Mouse (Mus musculus) heart, embryonic 13.5 days (tissue): ENCODE measurements around the gene Thada. TPM values are rescaled to one million over a fixed set of nuclear protein-coding genes. Genes with fewer than 3 reads are reported as not detected.
"Not testable (repeated sequence)": the region's sequence is repeated elsewhere in the genome, so short reads cannot be mapped to it uniquely, and the experiment has no call there.

Experiments
- ATAC-seq: fragments of 200-750 bp; cut with Nextera tagmentation; 2 replicates; pipeline ENCODE4 v1.8.0; 2017; ENCODE audit warnings: moderate TSS enrichment; ENCODE audit not compliant: insufficient number of reproducible peaks, low FRiP score, low TSS enrichment; ENCODE audit errors: extremely low read depth
- H3K27ac ChIP-seq: fragments of 300-500 bp; sonication (generic); replicated peaks from 2 replicates; pipeline ENCODE4 v1.5.1; 2015; ENCODE audit warnings: moderate library complexity, mild to moderate bottlenecking, inconsistent platforms
- H3K27me3 ChIP-seq: fragments of 300-500 bp; sonication (generic); replicated peaks from 2 replicates; pipeline ENCODE4 v1.6.1; 2015; ENCODE audit warnings: mild to moderate bottlenecking, inconsistent platforms
- H3K36me3 ChIP-seq: fragments of 300-500 bp; sonication (generic); 2 replicates; pipeline ENCODE4 v1.6.1; 2015; ENCODE audit warnings: mild to moderate bottlenecking, inconsistent platforms
- H3K4me1 ChIP-seq: fragments of 300-500 bp; sonication (generic); 2 replicates; pipeline ENCODE4 v1.6.1; 2015; ENCODE audit warnings: inconsistent platforms
- H3K4me2 ChIP-seq: fragments of 300-500 bp; sonication (generic); 2 replicates; pipeline ENCODE4 v1.6.1; 2015; ENCODE audit warnings: inconsistent platforms, mild to moderate bottlenecking, moderate library complexity
- H3K4me3 ChIP-seq: fragments of 300-500 bp; sonication (generic); 2 replicates; pipeline ENCODE4 v1.5.1; 2015; ENCODE audit warnings: moderate library complexity, mild to moderate bottlenecking, inconsistent platforms
- H3K9ac ChIP-seq: fragments of 300-500 bp; sonication (generic); 2 replicates; pipeline ENCODE4 v1.6.1; 2015; ENCODE audit warnings: inconsistent platforms, mild to moderate bottlenecking, moderate library complexity
- H3K9me3 ChIP-seq: fragments of 300-500 bp; sonication (generic); 2 replicates; pipeline ENCODE4 v1.6.1; 2016; ENCODE audit warnings: inconsistent platforms
- WGBS: fragments of 180-500 bp; shearing (Covaris S2); methylation state at CpG from one replicate; pipeline ENCODE4 v1.1.7; 2015; ENCODE audit warnings: mixed read lengths; 5-methylcytosine and 5-hydroxymethylcytosine counted together
- polyA plus RNA-seq: library from polyadenylated mRNA; unstranded; fragments of >200 nt; fragmentation: Nextera tagmentation; extraction: Ambion mirVana; gene quantifications from 2 replicates; pipeline ENCODE4 v1.2.1, GENCODE M21; 2015

The Thada gene
- polyA plus RNA-seq, 1 experiment from 2014 or later, result 4.6 TPM

DNA sequence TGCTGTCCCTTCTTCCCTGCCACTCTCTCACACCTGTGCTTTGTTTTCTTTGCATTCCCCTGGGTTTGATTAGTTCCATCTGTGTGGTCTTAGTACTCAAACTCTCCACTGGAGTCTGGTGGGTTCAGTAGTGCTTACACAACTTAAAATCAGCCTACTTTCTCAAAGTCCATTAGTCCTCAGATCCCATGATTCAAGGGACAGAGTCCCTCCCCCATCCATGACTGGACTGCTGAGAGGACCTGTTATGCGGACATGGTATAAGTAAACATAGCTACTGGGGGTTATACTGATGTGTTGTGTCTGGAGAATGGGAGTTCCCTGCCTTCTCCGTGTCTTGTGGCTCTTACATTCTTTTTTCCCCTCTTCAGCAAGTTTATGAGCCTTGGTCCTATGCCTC lies 237.8 kb downstream of the Thada start:
- Histone ChIP-seq H3K4me3 (no peak overlapping the region), H3K9ac (no peak overlapping the region), H3K4me1 (peaks cover 17% of the 10 kb centered on the region), H3K27me3 (no peaks in the 10 kb centered on the region), H3K9me3 (no peaks in the 10 kb centered on the region), H3K36me3 (peaks cover 62% of the 10 kb centered on the region), H3K4me2 (no peak overlapping the region), H3K27ac (no peak overlapping the region)
- no peak for ATAC-seq
- WGBS, result 84% methylated on average over 2 of the region's 2 CpGs

DNA sequence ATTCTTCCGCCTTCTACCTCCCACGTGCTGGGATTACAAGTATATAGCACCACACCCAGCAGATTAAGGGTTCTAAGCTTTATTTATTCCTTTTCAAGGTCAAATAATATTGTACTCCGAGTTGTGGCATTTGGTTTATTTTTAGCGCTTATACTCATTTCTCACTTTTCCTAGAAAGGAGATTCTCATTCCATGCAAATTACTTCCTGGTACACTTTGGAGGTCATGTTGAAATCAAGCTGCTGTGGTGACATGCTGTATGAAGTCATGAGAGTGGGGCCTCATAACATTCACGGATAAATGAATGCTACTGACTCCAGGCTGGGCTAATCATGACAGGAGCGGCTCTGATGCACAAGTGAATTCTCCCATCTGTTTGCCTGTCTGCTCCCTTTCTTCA lies 239.3 kb downstream of the Thada start:
- WGBS, result 57% methylated on average over 6 of the region's 6 CpGs
- Histone ChIP-seq H3K27me3 (no peaks in the 10 kb centered on the region), H3K9ac (no peak overlapping the region), H3K4me2 (no peak overlapping the region), H3K9me3 (no peaks in the 10 kb centered on the region), H3K36me3 (peaks cover 68% of the 10 kb centered on the region), H3K4me1 (peaks cover 17% of the 10 kb centered on the region), H3K27ac (peak overlapping the region; percentile 39; the same call in 1 of the 2 replicates), H3K4me3 (no peak overlapping the region)
- no peak for ATAC-seq

DNA sequence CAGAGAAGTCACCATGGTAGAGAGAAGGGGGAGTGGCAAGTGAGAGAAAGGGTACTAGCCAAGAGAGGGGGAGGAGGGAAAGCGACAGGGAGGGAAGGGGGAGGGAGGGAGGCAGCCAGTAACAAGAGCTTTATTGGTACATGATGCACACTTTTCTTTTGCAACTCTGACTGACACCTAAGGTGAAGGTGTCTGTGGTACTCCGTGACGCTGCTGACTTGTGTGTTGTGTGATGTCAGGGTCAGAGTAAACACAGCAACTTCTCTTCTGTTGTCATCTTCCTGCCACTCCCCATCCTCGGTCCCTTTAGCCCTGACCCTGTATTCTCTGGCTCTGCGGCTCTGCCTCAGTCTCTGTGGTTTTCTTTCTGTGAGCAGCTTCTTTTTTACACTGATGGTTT lies 239.8 kb downstream of the Thada start:
- WGBS, result 68% methylated on average over 5 of the region's 5 CpGs
- Histone ChIP-seq H3K36me3 (peaks cover 73% of the 10 kb centered on the region), H3K27me3 (no peaks in the 10 kb centered on the region), H3K4me3 (no peak overlapping the region), H3K4me2 (no peak overlapping the region), H3K9me3 (no peaks in the 10 kb centered on the region), H3K9ac (no peak overlapping the region), H3K27ac (0 out of 2 replicates have a peak overlapping the region, but pooled peaks have one; percentile 34), H3K4me1 (peaks cover 17% of the 10 kb centered on the region)
- no peak for ATAC-seq

DNA sequence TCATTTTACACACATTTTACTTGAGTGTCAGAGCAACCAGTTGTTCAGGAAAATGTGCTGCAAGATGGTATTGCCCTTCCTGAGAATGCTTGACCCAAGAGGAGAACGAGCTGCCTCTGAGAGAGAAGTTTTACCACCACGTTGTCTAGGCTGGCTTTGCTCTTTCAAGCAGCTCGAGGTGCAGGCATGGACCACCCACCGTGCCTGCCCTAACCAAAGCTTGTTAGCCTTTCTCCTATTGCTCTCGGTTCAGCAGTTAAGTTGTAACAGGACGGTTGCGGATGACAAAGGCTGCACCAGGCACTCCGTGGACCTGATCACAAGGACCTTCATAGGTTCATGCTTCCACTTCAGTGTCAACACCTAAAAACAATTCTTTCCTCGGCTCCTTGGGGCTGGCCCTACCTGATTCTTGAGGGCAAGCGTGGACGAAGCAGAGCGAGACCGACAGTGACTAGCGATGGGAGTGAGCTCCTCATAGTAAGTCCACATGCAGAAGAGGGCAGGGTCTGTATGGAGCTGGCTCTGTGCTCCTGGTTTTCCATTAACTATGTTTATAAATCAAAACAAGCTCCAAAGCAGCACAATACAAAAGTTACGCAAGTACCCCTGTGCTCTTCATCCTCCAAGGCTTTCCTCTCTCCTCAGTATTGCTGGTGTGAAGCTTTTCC lies 241.7 kb downstream of the Thada start:
- no peaks in the 10 kb centered on the region for H3K27me3 ChIP-seq
- ATAC-seq, result no peak
- H3K9ac ChIP-seq, result no peak overlapping the region
- peaks cover 81% of the 10 kb centered on the region for H3K36me3 ChIP-seq
- 76% methylated on average over 15 of the region's 15 CpGs for WGBS
- H3K4me3 ChIP-seq, result no peak overlapping the region
- no peak overlapping the region for H3K4me2 ChIP-seq
- H3K4me1 ChIP-seq, result peaks cover 17% of the 10 kb centered on the region
- no peak overlapping the region for H3K27ac ChIP-seq
- H3K9me3 ChIP-seq, result no peaks in the 10 kb centered on the region

DNA sequence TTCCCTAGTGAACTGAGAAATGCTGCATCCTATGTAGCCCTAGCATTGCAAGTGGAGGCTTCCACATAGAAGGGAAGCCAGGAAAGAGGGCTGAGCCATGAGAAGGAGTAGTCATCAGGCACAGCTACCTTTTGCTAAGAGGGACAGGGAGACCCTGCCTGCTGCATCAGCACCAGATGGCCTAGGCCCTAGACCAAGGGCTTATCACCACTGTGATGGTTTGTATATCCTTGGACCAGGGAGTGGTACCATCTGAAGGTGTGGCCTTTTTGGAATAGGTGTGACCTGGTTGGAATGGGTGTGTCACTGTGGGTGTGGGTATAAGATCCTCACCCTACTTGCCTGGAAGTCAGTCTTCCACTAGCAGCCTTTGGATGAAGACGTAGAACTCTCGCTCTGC lies 247.2 kb downstream of the Thada start:
- H3K9ac ChIP-seq, H3K4me1 ChIP-seq, H3K4me3 ChIP-seq, H3K9me3 ChIP-seq, H3K27me3 ChIP-seq, ATAC-seq, H3K27ac ChIP-seq, H3K4me2 ChIP-seq: not testable (repeated sequence)
- H3K36me3 ChIP-seq, result peaks cover 51% of the 10 kb centered on the region
- 96% methylated on average over 2 of the region's 2 CpGs for WGBS

DNA sequence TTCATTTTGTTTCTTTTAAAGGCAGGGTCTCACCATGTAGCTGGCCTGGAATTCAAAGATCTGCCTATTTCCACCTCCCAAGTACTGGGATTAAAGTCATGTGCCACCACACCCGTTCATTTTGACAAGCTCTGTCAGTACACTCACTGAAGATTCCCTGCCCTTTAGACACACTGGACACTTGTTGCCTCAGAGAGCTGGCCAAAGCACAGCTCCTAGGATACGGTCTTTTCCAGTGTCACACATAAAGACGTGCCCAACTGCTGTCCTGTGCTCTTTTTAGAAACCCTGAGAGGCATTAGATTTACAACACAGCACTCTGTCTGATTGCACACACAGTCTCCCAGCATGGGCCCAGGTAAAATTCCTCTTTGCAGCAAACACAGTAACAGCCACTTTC lies 248.3 kb downstream of the Thada start:
- WGBS, result 64% methylated on average over 3 of the region's 3 CpGs
- H3K4me2 ChIP-seq, result no peak overlapping the region
- no peak overlapping the region for H3K27ac ChIP-seq
- H3K4me3 ChIP-seq, result no peak overlapping the region
- peaks cover 3% of the 10 kb centered on the region; the same call in 1 of the 2 replicates for H3K4me1 ChIP-seq
- H3K9me3 ChIP-seq, result no peaks in the 10 kb centered on the region
- peaks cover 43% of the 10 kb centered on the region for H3K36me3 ChIP-seq
- H3K9ac ChIP-seq, result no peak overlapping the region
- no peaks in the 10 kb centered on the region for H3K27me3 ChIP-seq
- no peak for ATAC-seq

DNA sequence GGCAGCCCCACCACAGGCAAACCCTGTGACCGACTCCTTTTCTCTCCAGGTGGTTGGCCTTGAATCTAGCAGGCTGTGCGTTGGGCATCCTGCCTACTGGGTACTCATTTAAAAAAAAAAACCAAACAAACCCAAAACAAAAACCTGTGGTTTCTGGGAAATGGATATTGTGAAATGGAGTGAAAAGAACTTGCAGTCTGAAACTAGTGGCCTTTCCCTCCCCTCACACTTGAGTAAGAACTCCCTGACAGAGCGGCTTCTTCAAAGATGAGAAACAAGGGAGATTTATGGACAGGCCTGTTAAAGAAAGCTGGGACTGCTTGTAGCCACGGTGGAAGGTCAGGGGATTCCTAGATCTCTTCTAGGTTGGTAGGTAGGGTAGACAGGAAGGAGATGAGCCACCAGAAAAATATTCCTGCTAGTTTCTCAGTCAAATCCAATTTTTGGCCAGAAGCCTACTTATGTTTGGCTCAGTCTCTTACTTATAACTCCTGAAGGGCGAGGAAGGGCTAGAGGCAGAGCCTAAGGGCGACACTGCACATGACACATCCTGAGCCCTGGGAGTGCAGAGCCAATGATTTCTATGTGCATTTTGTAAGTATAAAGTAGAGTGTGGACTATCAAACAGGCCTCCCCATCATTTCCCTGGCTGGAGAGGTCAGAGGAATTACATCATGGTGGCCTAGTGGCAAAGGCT lies 250.6 kb downstream of the Thada start:
- Histone ChIP-seq H3K27me3 (no peaks in the 10 kb centered on the region), H3K4me3 (no peak overlapping the region), H3K9me3 (no peaks in the 10 kb centered on the region), H3K27ac (no peak overlapping the region), H3K4me2 (no peak overlapping the region), H3K36me3 (peaks cover 27% of the 10 kb centered on the region), H3K9ac (no peak overlapping the region), H3K4me1 (peaks cover 3% of the 10 kb centered on the region; the same call in 1 of the 2 replicates)
- WGBS, result 85% methylated on average over 6 of the region's 6 CpGs
- ATAC-seq, result no peak

DNA sequence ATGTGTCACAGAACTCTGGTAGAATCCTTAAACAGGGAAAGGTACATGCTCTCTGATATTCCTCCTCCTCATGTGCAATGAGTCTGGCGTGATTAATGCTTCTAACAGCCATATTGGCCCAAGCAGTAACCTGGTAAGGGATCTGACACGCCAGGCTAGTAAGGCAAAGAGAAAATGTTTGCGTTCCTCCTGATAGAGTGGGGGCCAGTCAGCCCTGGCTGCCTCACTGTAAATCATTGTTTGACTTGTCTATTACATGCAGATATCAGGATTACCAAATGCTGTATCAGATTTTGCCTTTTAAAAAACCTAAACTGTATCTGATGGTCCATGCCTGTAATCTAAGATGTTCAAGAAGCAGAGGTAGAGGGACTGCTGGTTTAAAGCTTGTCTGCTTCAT lies 252.5 kb downstream of the Thada start:
- Histone ChIP-seq H3K9me3 (no peaks in the 10 kb centered on the region), H3K4me2 (no peak overlapping the region), H3K9ac (no peak overlapping the region), H3K4me1 (peaks cover 3% of the 10 kb centered on the region; the same call in 1 of the 2 replicates), H3K27me3 (no peaks in the 10 kb centered on the region), H3K36me3 (peaks cover 14% of the 10 kb centered on the region), H3K4me3 (no peak overlapping the region), H3K27ac (no peak overlapping the region)
- 79% methylated on average over 3 of the region's 3 CpGs for WGBS
- no peak for ATAC-seq

DNA sequence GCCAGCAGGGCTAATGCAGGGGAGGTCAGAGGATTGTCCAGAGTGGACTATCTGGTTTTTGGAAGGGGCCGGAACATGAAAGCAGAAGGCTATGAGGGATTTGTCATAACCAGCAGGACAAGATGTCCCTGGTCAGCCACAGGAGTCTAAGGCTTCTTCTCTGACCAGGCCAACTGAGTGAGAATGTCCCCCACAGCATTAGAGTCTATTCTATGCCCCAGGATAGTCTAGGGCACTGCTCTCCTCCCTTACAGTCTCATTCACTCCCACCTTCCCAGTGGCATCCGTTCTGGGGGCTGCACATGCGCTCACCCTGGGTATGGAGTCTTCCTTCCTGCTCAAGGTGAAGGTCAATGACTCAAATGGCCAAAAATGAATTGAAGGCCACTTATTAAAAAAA lies 258.4 kb downstream of the Thada start:
- no peak overlapping the region for H3K27ac ChIP-seq
- H3K4me2 ChIP-seq, result no peak overlapping the region
- no peak for ATAC-seq
- peaks cover 27% of the 10 kb centered on the region for H3K36me3 ChIP-seq
- 83% methylated on average over 3 of the region's 3 CpGs for WGBS
- H3K9ac ChIP-seq, result no peak overlapping the region
- no peak overlapping the region for H3K4me3 ChIP-seq
- no peaks in the 10 kb centered on the region for H3K9me3 ChIP-seq
- H3K27me3 ChIP-seq, result no peaks in the 10 kb centered on the region
- peaks cover 12% of the 10 kb centered on the region for H3K4me1 ChIP-seq

DNA sequence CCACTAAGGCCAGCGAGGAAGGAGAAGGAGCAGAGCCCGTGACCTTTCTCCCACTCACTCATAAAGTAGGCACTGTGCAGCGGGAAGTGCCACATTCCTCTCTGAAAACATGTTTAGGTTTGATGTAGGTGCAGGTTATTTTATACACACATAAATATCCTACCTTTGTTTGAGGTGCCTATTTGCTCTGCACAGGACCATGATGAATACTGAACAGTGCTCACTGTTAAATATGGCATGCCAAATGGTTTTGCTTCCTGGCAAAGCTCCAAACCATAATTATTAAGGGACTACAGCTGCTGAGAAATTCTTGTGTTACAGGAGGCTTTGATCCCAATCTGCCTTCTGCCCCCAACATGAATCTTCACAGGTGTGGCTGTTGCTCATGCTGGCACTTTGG lies 259.8 kb downstream of the Thada start:
- Histone ChIP-seq H3K4me1 (peaks cover 12% of the 10 kb centered on the region), H3K9me3 (no peaks in the 10 kb centered on the region), H3K4me3 (no peak overlapping the region), H3K36me3 (peaks cover 22% of the 10 kb centered on the region), H3K27me3 (no peaks in the 10 kb centered on the region), H3K4me2 (no peak overlapping the region), H3K27ac (no peak overlapping the region), H3K9ac (no peak overlapping the region)
- no peak for ATAC-seq
- 93% methylated on average over 3 of the region's 3 CpGs for WGBS

DNA sequence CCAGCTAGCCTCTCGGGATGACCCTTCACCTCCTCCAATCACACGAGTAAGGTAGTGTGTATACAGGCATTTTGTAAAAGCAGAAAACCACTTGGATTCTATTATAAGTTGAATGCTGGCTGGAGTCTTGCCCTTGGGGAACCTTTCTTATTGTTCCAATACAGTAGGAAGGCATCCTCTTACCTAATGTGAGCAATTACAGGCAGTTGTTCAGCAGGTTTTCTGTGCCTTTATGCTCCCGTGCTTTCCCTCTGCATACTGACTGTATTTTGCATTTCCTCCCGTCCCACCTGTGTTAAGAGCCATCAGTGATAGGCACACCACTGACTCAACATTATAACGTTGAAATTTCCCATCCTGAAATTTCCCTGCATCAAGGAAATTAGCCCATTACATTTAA lies 261.0 kb downstream of the Thada start:
- Histone ChIP-seq H3K36me3 (peaks cover 27% of the 10 kb centered on the region), H3K4me2 (no peak overlapping the region), H3K27ac (no peak overlapping the region), H3K9me3 (no peaks in the 10 kb centered on the region), H3K27me3 (no peaks in the 10 kb centered on the region), H3K9ac (no peak overlapping the region), H3K4me3 (no peak overlapping the region), H3K4me1 (peaks cover 12% of the 10 kb centered on the region)
- no peak for ATAC-seq
- 77% methylated on average over 5 of the region's 5 CpGs for WGBS

DNA sequence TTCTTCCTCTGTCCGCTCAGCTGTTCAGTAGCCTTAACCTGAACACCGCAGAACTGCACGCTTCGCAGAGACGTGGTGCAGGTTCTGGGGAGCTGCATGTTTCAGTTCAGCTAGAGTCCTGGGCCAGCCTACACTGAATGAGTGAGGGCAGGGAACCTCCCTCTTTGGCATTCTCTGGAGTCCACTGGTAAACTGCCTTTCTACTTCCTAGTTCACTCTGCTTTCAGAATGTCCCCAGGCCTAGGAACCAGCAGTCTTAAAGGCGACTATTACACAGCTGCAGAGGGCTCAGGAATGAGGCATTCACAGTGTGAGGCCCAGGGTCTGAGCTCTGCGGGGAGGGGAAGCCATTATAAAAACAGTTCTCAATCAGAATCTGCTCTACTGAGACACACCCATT lies 262.7 kb downstream of the Thada start:
- H3K27ac ChIP-seq, result peak overlapping the region; percentile 50; the same call in 1 of the 2 replicates
- peaks cover 12% of the 10 kb centered on the region for H3K4me1 ChIP-seq
- H3K9me3 ChIP-seq, result no peaks in the 10 kb centered on the region
- no peak overlapping the region for H3K4me3 ChIP-seq
- H3K36me3 ChIP-seq, result peaks cover 24% of the 10 kb centered on the region
- H3K27me3 ChIP-seq, result no peaks in the 10 kb centered on the region
- peak overlapping the region; percentile 50; the same call in 1 of the 2 replicates for H3K9ac ChIP-seq
- ATAC-seq, result no peak
- WGBS, result 73% methylated on average over 7 of the region's 7 CpGs
- no peak overlapping the region for H3K4me2 ChIP-seq
